Mouse (Mus musculus): ENCODE data around the gene Arhgap28. TPM values are rescaled to one million over a fixed set of nuclear protein-coding genes. Genes with fewer than 3 reads are reported as not detected.

Gene Arhgap28
- polyA plus RNA-seq, 2 experiments: 0.57 to 0.91 TPM

- DNase-seq (ENCODE audit: low read depth in 3 of 3, low spot score in 3 of 3) (no peak), ATAC-seq (ENCODE audit: insufficient read depth) (no peak)
- no peak overlapping the region for H3K27ac ChIP-seq
- H3K9ac ChIP-seq (replicated peaks): no peak overlapping the region
- no peaks in the 10 kb centered on the region for H3K36me3 ChIP-seq (replicated peaks; ENCODE audit: control insufficient read depth, insufficient read depth, low read depth)
- H3K27me3 ChIP-seq (ENCODE audit: control insufficient read depth, insufficient read depth, low read length): no peaks in the 10 kb centered on the region
- H3K4me2 ChIP-seq (ENCODE audit: low read depth): no peak overlapping the region
- H3K4me3 ChIP-seq (ENCODE audit: insufficient read depth in 1 of 2, low read depth in 2 of 2, low read length in 2 of 2): no peak overlapping the region
- TF ChIP-seq EP300 (IDR thresholded peaks at IDR 0.05; ENCODE audit: low read depth) (no peak), CTCF (IDR thresholded peaks at IDR 0.05; ENCODE audit: low read depth) (no peak)
- no peaks in the 10 kb centered on the region for H3K4me1 ChIP-seq (replicated peaks; ENCODE audit: control insufficient read depth in 2 of 2, insufficient read depth in 2 of 2, low read length in 1 of 2)
- 46% methylated on average over 10 of the region's 10 CpGs for WGBS (ENCODE audit: insufficient replicate concordance)
- no peaks in the 10 kb centered on the region for H3K9me3 ChIP-seq (ENCODE audit: control insufficient read depth, low read length)
Observed at GRCm38 (mm10) chr17:67955876-67956690, 47.8 kb downstream of the Arhgap28 start.

- Histone ChIP-seq H3K36me3 (replicated peaks; ENCODE audit: control insufficient read depth, insufficient read depth, low read depth) (no peaks in the 10 kb centered on the region), H3K9me3 (ENCODE audit: control insufficient read depth, low read length) (no peaks in the 10 kb centered on the region), H3K27me3 (ENCODE audit: control insufficient read depth, insufficient read depth, low read length) (no peaks in the 10 kb centered on the region), H3K4me3 (ENCODE audit: insufficient read depth in 1 of 2, low read depth in 2 of 2, low read length in 2 of 2) (no peak overlapping the region), H3K4me1 (replicated peaks; ENCODE audit: control insufficient read depth in 2 of 2, insufficient read depth in 2 of 2, low read length in 1 of 2) (no peaks in the 10 kb centered on the region), H3K9ac (replicated peaks) (no peak overlapping the region), H3K27ac (no peak overlapping the region), H3K4me2 (ENCODE audit: low read depth) (no peak overlapping the region)
- ATAC-seq (ENCODE audit: insufficient read depth): no peak
- DNase-seq (ENCODE audit: low read depth in 3 of 3, low spot score in 3 of 3): no peak
- no peak for TF ChIP-seq CTCF (IDR thresholded peaks at IDR 0.05; ENCODE audit: low read depth)
- TF ChIP-seq EP300 (IDR thresholded peaks at IDR 0.05; ENCODE audit: low read depth): no peak
- 68% methylated on average over 5 of the region's 5 CpGs for WGBS (ENCODE audit: insufficient replicate concordance)
Observed at GRCm38 (mm10) chr17:67954961-67955360, 49.0 kb downstream of the Arhgap28 start.

DNA sequence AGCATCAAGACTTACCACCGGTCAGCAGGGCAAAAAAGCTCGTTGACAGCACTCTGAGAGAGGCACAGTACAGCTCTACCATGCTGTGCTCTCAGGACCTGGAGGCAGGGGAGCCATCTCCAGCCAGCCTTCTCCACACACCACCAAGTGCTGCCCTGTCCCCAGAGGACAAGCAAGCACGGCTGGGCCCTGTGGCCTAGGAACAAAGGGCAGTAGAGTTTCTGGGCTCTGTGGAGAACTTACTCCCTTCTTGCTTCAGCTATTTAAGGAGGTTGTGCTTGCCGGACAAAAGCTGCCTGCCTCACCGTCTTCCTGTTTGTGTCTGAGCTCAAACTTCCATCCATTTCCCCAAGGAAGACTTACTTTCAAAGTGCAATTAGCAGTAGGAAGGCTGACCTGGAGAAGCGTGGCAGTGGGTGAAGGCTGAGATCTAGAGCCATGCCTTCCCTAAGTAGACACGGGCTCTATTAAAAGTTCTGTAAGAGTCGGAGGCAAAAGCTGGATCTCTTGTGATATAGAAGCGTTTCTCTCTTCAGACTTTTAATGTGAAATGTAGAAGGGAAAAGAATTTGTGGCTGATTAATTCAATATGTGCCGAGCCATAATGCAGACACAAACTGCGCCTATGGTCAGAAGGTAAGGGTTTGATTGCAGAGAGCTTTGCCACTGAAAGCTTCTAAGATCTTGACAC, 53.3 kb downstream of the Arhgap28 start:
- Histone ChIP-seq H3K27ac (no peak overlapping the region), H3K9ac (replicated peaks) (no peak overlapping the region), H3K36me3 (replicated peaks; ENCODE audit: control insufficient read depth, insufficient read depth, low read depth) (no peaks in the 10 kb centered on the region), H3K4me2 (ENCODE audit: low read depth) (no peak overlapping the region), H3K27me3 (ENCODE audit: control insufficient read depth, insufficient read depth, low read length) (no peaks in the 10 kb centered on the region), H3K4me3 (ENCODE audit: insufficient read depth in 1 of 2, low read depth in 2 of 2, low read length in 2 of 2) (no peak overlapping the region), H3K4me1 (replicated peaks; ENCODE audit: control insufficient read depth in 2 of 2, insufficient read depth in 2 of 2, low read length in 1 of 2) (no peaks in the 10 kb centered on the region), H3K9me3 (ENCODE audit: control insufficient read depth, low read length) (no peaks in the 10 kb centered on the region)
- DNase-seq (ENCODE audit: low read depth in 3 of 3, low spot score in 3 of 3) (no peak), ATAC-seq (ENCODE audit: insufficient read depth) (no peak)
- WGBS (ENCODE audit: insufficient replicate concordance): 44% methylated on average over 11 of the region's 11 CpGs
- TF ChIP-seq EP300 (IDR thresholded peaks at IDR 0.05; ENCODE audit: low read depth) (no peak), CTCF (IDR thresholded peaks at IDR 0.05; ENCODE audit: low read depth) (no peak)

DNA sequence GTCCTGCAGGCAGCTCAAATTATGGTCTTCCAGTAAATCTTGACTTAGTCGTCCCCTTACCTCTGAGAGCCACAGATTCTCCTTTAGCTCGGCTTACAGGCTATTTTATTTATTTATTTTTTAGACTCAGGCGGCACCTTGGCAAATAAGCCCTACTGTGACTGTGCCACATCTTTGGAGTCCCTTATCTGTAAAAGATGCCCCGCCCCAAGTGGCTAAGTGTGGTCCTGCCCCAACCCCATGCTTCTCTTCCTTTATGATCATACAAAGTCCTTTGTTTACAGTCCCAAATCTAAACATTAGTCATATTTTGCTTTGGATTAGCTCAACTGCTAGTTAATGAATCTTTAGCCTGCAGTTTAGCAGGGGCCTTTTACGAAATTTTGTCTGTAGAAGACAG, 55.3 kb downstream of the Arhgap28 start:
- no peaks in the 10 kb centered on the region for H3K27me3 ChIP-seq (ENCODE audit: control insufficient read depth, insufficient read depth, low read length)
- H3K9me3 ChIP-seq (ENCODE audit: control insufficient read depth, low read length): no peaks in the 10 kb centered on the region
- H3K9ac ChIP-seq (replicated peaks): no peak overlapping the region
- WGBS (ENCODE audit: insufficient replicate concordance): 35% methylated on average over 5 of the region's 5 CpGs
- no peaks in the 10 kb centered on the region for H3K4me1 ChIP-seq (replicated peaks; ENCODE audit: control insufficient read depth in 2 of 2, insufficient read depth in 2 of 2, low read length in 1 of 2)
- no peak overlapping the region for H3K27ac ChIP-seq
- no peak for ATAC-seq (ENCODE audit: insufficient read depth)
- no peak for DNase-seq (ENCODE audit: low read depth in 3 of 3, low spot score in 3 of 3)
- no peak overlapping the region for H3K4me2 ChIP-seq (ENCODE audit: low read depth)
- H3K36me3 ChIP-seq (replicated peaks; ENCODE audit: control insufficient read depth, insufficient read depth, low read depth): no peaks in the 10 kb centered on the region
- no peak overlapping the region for H3K4me3 ChIP-seq (ENCODE audit: insufficient read depth in 1 of 2, low read depth in 2 of 2, low read length in 2 of 2)
- no peak for TF ChIP-seq CTCF (IDR thresholded peaks at IDR 0.05; ENCODE audit: low read depth)
- TF ChIP-seq EP300 (IDR thresholded peaks at IDR 0.05; ENCODE audit: low read depth): no peak

GRCm38 (mm10) chr17:67945453-67945852, 58.5 kb downstream of the Arhgap28 start:
- Histone ChIP-seq H3K27ac (no peak overlapping the region), H3K4me3 (ENCODE audit: insufficient read depth in 1 of 2, low read depth in 2 of 2, low read length in 2 of 2) (no peak overlapping the region), H3K27me3 (ENCODE audit: control insufficient read depth, insufficient read depth, low read length) (no peaks in the 10 kb centered on the region), H3K9ac (replicated peaks) (no peak overlapping the region), H3K36me3 (replicated peaks; ENCODE audit: control insufficient read depth, insufficient read depth, low read depth) (no peaks in the 10 kb centered on the region), H3K4me1 (replicated peaks; ENCODE audit: control insufficient read depth in 2 of 2, insufficient read depth in 2 of 2, low read length in 1 of 2) (no peaks in the 10 kb centered on the region), H3K9me3 (ENCODE audit: control insufficient read depth, low read length) (no peaks in the 10 kb centered on the region), H3K4me2 (ENCODE audit: low read depth) (no peak overlapping the region)
- 59% methylated on average over 7 of the region's 7 CpGs for WGBS (ENCODE audit: insufficient replicate concordance)
- TF ChIP-seq EP300 (IDR thresholded peaks at IDR 0.05; ENCODE audit: low read depth): no peak
- TF ChIP-seq CTCF (IDR thresholded peaks at IDR 0.05; ENCODE audit: low read depth): no peak
- no peak for ATAC-seq (ENCODE audit: insufficient read depth)
- no peak for DNase-seq (ENCODE audit: low read depth in 3 of 3, low spot score in 3 of 3)
